Comparison of ENCODE assay signal across 8 mouse cellular contexts in genomic region chr9:57836581-57837170, GRCm38 (mm10). TPM values are rescaled to one million over a fixed set of nuclear protein-coding genes. Genes with fewer than 3 reads are reported as not detected.
A peak's percentile ranks its signal among the peaks of the same experiment; 100 is the strongest.
DNase-seq lines count a peak whose midpoint lies in the region; ATAC-seq and TF ChIP-seq lines count a peak whose summit lies in the region.

Arid3b (minus strand) TSS chr9:57836793.

- under 1% methylated on average over 45 of the region's 45 CpGs for whole genome bisulfite sequencing in forebrain, embryonic 11.5 days
- under 1% methylated on average over 40 of the region's 45 CpGs for WGBS in heart, postnatal 0 days
- WGBS in liver, embryonic 16.5 days (ENCODE audit: insufficient replicate concordance) = under 1% methylated on average over 44 of the region's 45 CpGs
- WGBS in neural tube, embryonic 13.5 days = under 1% methylated on average over 45 of the region's 45 CpGs

- H3K79me2 ChIP-seq in CH12.LX (replicated peaks; ENCODE audit: control insufficient read depth, extremely low read depth, insufficient read depth, poor library complexity, severe bottlenecking) = peaks cover 44% of the 10 kb centered on the region

- DNase-seq in CH12.LX (ENCODE audit: extremely low read depth) = peak; percentile 97
- DNase-seq in c-Kit-positive CD71-positive TER-119-negative erythroid progenitor cells, embryonic 14.5 days (ENCODE audit: low read depth) = peak; percentile 90
- peak; percentile 97 for DNase-seq in forebrain, embryonic 11.5 days (ENCODE audit: low spot score)
- DNase-seq in heart, postnatal 0 days (ENCODE audit: low spot score) = peak; percentile 95
- peak; percentile 91 to 96 for DNase-seq in kidney, postnatal 4 days

- ATAC-seq in forebrain, embryonic 11.5 days (replicated peaks; ENCODE audit: low FRiP score) = peak; percentile 99
- peak; percentile 99 for ATAC-seq in heart, postnatal 0 days (ENCODE audit: insufficient read depth, low read depth)
- ATAC-seq in liver, embryonic 16.5 days (ENCODE audit: low read depth) = peak; percentile 99
- peak; percentile 100 for ATAC-seq in neural tube, embryonic 13.5 days (ENCODE audit: low read depth)

- TF ChIP-seq RAD21 in CH12.LX (IDR thresholded peaks at IDR 0.05; ENCODE audit: low read depth, low read length) = no peak

- TF ChIP-seq CTCF in CH12.LX (conservative IDR thresholded peaks at IDR 0.05 in 1 of 2, IDR thresholded peaks at IDR 0.05 in 1 of 2; ENCODE audit: low read depth in 2 of 2, low read length in 2 of 2) = no peak
- no peak for TF ChIP-seq CTCF in heart, postnatal 0 days (IDR thresholded peaks at IDR 0.05; ENCODE audit: low read depth)
- no peak for TF ChIP-seq CTCF in testis, adult 2 months (IDR thresholded peaks at IDR 0.05; ENCODE audit: control insufficient read depth, insufficient read depth, insufficient replicate concordance, low read depth, low read length)

- H3K27ac ChIP-seq in CH12.LX (ENCODE audit: insufficient read depth, low read depth) = peak within 1 kb of the TSS; percentile 73
- H3K27ac ChIP-seq in forebrain, embryonic 11.5 days (ENCODE audit: low read depth, low read length) = peak within 1 kb of the TSS; percentile 79
- H3K27ac ChIP-seq in heart, postnatal 0 days (ENCODE audit: low read depth) = peak within 1 kb of the TSS; percentile 31
- peak within 1 kb of the TSS; percentile 84 for H3K27ac ChIP-seq in liver, embryonic 16.5 days (ENCODE audit: low read length)
- H3K27ac ChIP-seq in neural tube, embryonic 13.5 days (replicated peaks) = peak within 1 kb of the TSS; percentile 88
- H3K27ac ChIP-seq in testis, adult 2 months (ENCODE audit: control insufficient read depth, insufficient read depth, low read depth, low read length) = peak within 1 kb of the TSS; percentile 77; the same call in 1 of the 2 replicates

- H3K9ac ChIP-seq in CH12.LX (ENCODE audit: insufficient read depth, low read depth) = peak within 1 kb of the TSS; percentile 95
- peak within 1 kb of the TSS; percentile 73 for H3K9ac ChIP-seq in forebrain, embryonic 11.5 days (ENCODE audit: low read length)
- peak within 1 kb of the TSS; percentile 67 for H3K9ac ChIP-seq in heart, postnatal 0 days (replicated peaks; ENCODE audit: low read depth, low read length)
- peak within 1 kb of the TSS; percentile 97 for H3K9ac ChIP-seq in liver, embryonic 16.5 days (ENCODE audit: low read depth, low read length)
- H3K9ac ChIP-seq in neural tube, embryonic 13.5 days = peak within 1 kb of the TSS; percentile 81

- TF ChIP-seq EP300 in CH12.LX (IDR thresholded peaks at IDR 0.05; ENCODE audit: low read length) = no peak
- peak; percentile 44; the same call in 1 of the 2 replicates for TF ChIP-seq EP300 in heart, postnatal 0 days (IDR thresholded peaks at IDR 0.05; ENCODE audit: low read depth)

- dilution Hi-C loops in CH12.LX (cut with MboI; ENCODE audit: extremely low pct_ligation_motif_present, extremely low pct_unique_long_range_greater_than_20kb, low sequenced_read_pairs) = no loop called here

- TF ChIP-seq POLR2A in CH12.LX (IDR thresholded peaks at IDR 0.05; ENCODE audit: low read depth, low read length) = peak; percentile 93
- peak; percentile 63; the same call in 1 of the 2 replicates for TF ChIP-seq POLR2A in testis, adult 2 months (IDR thresholded peaks at IDR 0.05; ENCODE audit: control insufficient read depth, low read depth, low read length)

- H3K4me2 ChIP-seq in CH12.LX (ENCODE audit: insufficient read depth, low read depth, poor library complexity, severe bottlenecking) = peak within 1 kb of the TSS; percentile 90
- H3K4me2 ChIP-seq in forebrain, embryonic 11.5 days (ENCODE audit: low read depth, low read length, severe bottlenecking) = peak within 1 kb of the TSS; percentile 68
- peak within 1 kb of the TSS; percentile 76 for H3K4me2 ChIP-seq in heart, postnatal 0 days (ENCODE audit: low read depth, low read length)
- peak within 1 kb of the TSS; percentile 84 for H3K4me2 ChIP-seq in liver, embryonic 16.5 days (ENCODE audit: low read depth, low read length)
- H3K4me2 ChIP-seq in neural tube, embryonic 13.5 days = peak within 1 kb of the TSS; percentile 59

- in situ Hi-C loops in CH12.LX (cut with MboI; ENCODE audit: low pct_ligation_motif_present, low pct_unique_long_range_greater_than_20kb, low sequenced_read_pairs) = no loop called here

- H3K27me3 ChIP-seq in CH12.LX (replicated peaks) = no peaks in the 10 kb centered on the region
- no peaks in the 10 kb centered on the region for H3K27me3 ChIP-seq in forebrain, embryonic 11.5 days (ENCODE audit: control insufficient read depth, insufficient read depth, low read length)
- H3K27me3 ChIP-seq in heart, postnatal 0 days (ENCODE audit: control insufficient read depth, insufficient read depth, low read length) = no peaks in the 10 kb centered on the region
- H3K27me3 ChIP-seq in liver, embryonic 16.5 days (ENCODE audit: control insufficient read depth, insufficient read depth, low read depth, low read length) = no peaks in the 10 kb centered on the region
- peaks cover 7% of the 10 kb centered on the region for H3K27me3 ChIP-seq in neural tube, embryonic 13.5 days
- no peaks in the 10 kb centered on the region for H3K27me3 ChIP-seq in testis, adult 2 months (ENCODE audit: control insufficient read depth, insufficient read depth, low read length)

- peaks cover 4 to 15% of the 10 kb centered on the region in 2 experiments for H3K36me3 ChIP-seq in CH12.LX (replicated peaks in 1 of 2; ENCODE audit: control insufficient read depth in 1 of 2, insufficient read depth in 1 of 2, low read length in 1 of 2)
- no peaks in the 10 kb centered on the region for H3K36me3 ChIP-seq in forebrain, embryonic 11.5 days (ENCODE audit: control insufficient read depth, insufficient read depth, low read length)
- no peaks in the 10 kb centered on the region for H3K36me3 ChIP-seq in heart, postnatal 0 days (replicated peaks; ENCODE audit: control insufficient read depth, insufficient read depth, low read length)
- peaks cover 5% of the 10 kb centered on the region; the same call in 1 of the 2 replicates for H3K36me3 ChIP-seq in liver, embryonic 16.5 days (ENCODE audit: control insufficient read depth, insufficient read depth)
- 0 out of 2 replicates have a peak, but pooled peaks cover 3% of the 10 kb centered on the region for H3K36me3 ChIP-seq in neural tube, embryonic 13.5 days
- no peaks in the 10 kb centered on the region for H3K36me3 ChIP-seq in testis, adult 2 months (ENCODE audit: control insufficient read depth, insufficient read depth, low read length)

- H3K4me3 ChIP-seq in CH12.LX (replicated peaks in 1 of 3; ENCODE audit: low read depth in 2 of 3, low read length in 2 of 3, poor library complexity in 1 of 3) = peak within 1 kb of the TSS; percentile 83 to 94 (median 86)
- H3K4me3 ChIP-seq in forebrain, embryonic 11.5 days (ENCODE audit: low read depth, low read length) = peak within 1 kb of the TSS; percentile 58
- H3K4me3 ChIP-seq in heart, postnatal 0 days (ENCODE audit: low read depth, low read length) = peak within 1 kb of the TSS; percentile 70
- peak within 1 kb of the TSS; percentile 97 for H3K4me3 ChIP-seq in liver, embryonic 16.5 days (ENCODE audit: low read depth, low read length)
- peak within 1 kb of the TSS; percentile 73 for H3K4me3 ChIP-seq in neural tube, embryonic 13.5 days
- H3K4me3 ChIP-seq in testis, adult 2 months (ENCODE audit: control insufficient read depth, low read depth, low read length) = peak within 1 kb of the TSS; percentile 98

- H3K9me3 ChIP-seq in CH12.LX (replicated peaks; ENCODE audit: low read length) = no peaks in the 10 kb centered on the region
- no peaks in the 10 kb centered on the region for H3K9me3 ChIP-seq in forebrain, embryonic 11.5 days (ENCODE audit: control insufficient read depth, low read length)
- H3K9me3 ChIP-seq in heart, postnatal 0 days (replicated peaks; ENCODE audit: control insufficient read depth, low read length) = no peaks in the 10 kb centered on the region
- no peaks in the 10 kb centered on the region for H3K9me3 ChIP-seq in liver, embryonic 16.5 days (replicated peaks; ENCODE audit: control insufficient read depth, low read length)
- H3K9me3 ChIP-seq in neural tube, embryonic 13.5 days = no peaks in the 10 kb centered on the region

- H3K4me1 ChIP-seq in CH12.LX (ENCODE audit: control insufficient read depth in 1 of 2, insufficient read depth in 2 of 2) = peaks cover 0 to 15% of the 10 kb centered on the region in 2 experiments; a peak in 2 of 4 replicates
- H3K4me1 ChIP-seq in forebrain, embryonic 11.5 days (replicated peaks; ENCODE audit: control insufficient read depth, insufficient read depth, low read length) = peaks cover 12% of the 10 kb centered on the region
- peaks cover 24% of the 10 kb centered on the region for H3K4me1 ChIP-seq in heart, postnatal 0 days (ENCODE audit: control insufficient read depth, insufficient read depth)
- H3K4me1 ChIP-seq in liver, embryonic 16.5 days (ENCODE audit: control insufficient read depth, low read depth, low read length) = peaks cover 35% of the 10 kb centered on the region
- H3K4me1 ChIP-seq in neural tube, embryonic 13.5 days (replicated peaks) = peaks cover 40% of the 10 kb centered on the region
- peaks cover 3% of the 10 kb centered on the region for H3K4me1 ChIP-seq in testis, adult 2 months (ENCODE audit: control insufficient read depth, insufficient read depth, low read length)

TF ChIP-seq in CH12.LX, 34 proteins besides CTCF, POLR2A, EP300 and RAD21 (continues in another document):
- TF ChIP-seq UBTF (IDR thresholded peaks at IDR 0.05; ENCODE audit: low read depth, low read length) = no peak; the same call in 1 of the 2 replicates
- peak; percentile 81 for TF ChIP-seq TCF12 (IDR thresholded peaks at IDR 0.05; ENCODE audit: low read depth, low read length)
- TF ChIP-seq MAFK (IDR thresholded peaks at IDR 0.05; ENCODE audit: insufficient replicate concordance, low read length) = no peak
- TF ChIP-seq KAT2A (IDR thresholded peaks at IDR 0.05; ENCODE audit: insufficient replicate concordance, low read length) = peak; percentile 82; the same call in 1 of the 2 replicates
- TF ChIP-seq IRF4 (IDR thresholded peaks at IDR 0.05; ENCODE audit: low read depth, low read length) = no peak; the same call in 1 of the 2 replicates
- no peak; the same call in 1 of the 2 replicates for TF ChIP-seq MAX (IDR thresholded peaks at IDR 0.05; ENCODE audit: low read length)
- TF ChIP-seq MAZ (IDR thresholded peaks at IDR 0.05; ENCODE audit: low read depth, low read length) = peak; percentile 85; the same call in 1 of the 2 replicates

RNA-seq across cellular contexts. Expression of gene Arid3b, which starts in this region (rescaled TPM):
- total RNA-seq in CH12.LX (2012; rRNA removed) = 33.4 and 33.8 TPM in 2 replicates
- total RNA-seq in CH12.LX (2014; rRNA removed) = 14.2 and 16.7 TPM in 2 replicates
- 75.9 and 105 TPM in 2 replicates for polyA plus RNA-seq in CH12.LX (2012; ENCODE audit: insufficient read length, low read depth)
- 27.4 and 32.1 TPM in 2 replicates for polyA plus RNA-seq in forebrain, embryonic 11.5 days (2014; fragmentation: Nextera tagmentation; extraction: Ambion mirVana)
- total RNA-seq in heart, postnatal 0 days (2014; rRNA removed; ENCODE audit: low replicate concordance) = 7.3 and 11.1 TPM in 2 replicates
- polyA plus RNA-seq in heart, postnatal 0 days (2015; fragmentation: Nextera tagmentation; extraction: Ambion mirVana) = 4.4 and 5.2 TPM in 2 replicates
- 8.8 and 11.0 TPM in 2 replicates for polyA plus RNA-seq in liver, embryonic 16.5 days (2015; fragmentation: Nextera tagmentation; extraction: Ambion mirVana)
- 11.4 and 11.7 TPM in 2 replicates for polyA plus RNA-seq in neural tube, embryonic 13.5 days (2015; fragmentation: Nextera tagmentation; extraction: Ambion mirVana)
- 42.9 and 44.8 TPM in 2 replicates for polyA plus RNA-seq in testis, adult 2 months (2012; rRNA removed)

Comparison
In these comparisons a context has a peak if more than half of its experiments do, and no peak if none do; other contexts are left out.
1. Peak in every context shown above with its lines: DNase-seq, ATAC-seq, H3K4me3 ChIP-seq and H3K27ac ChIP-seq.
2. H3K27ac ChIP-seq: peak in every context shown above with its lines; median percentile 88 in neural tube, embryonic 13.5 days; 84 in liver, embryonic 16.5 days; 79 in forebrain, embryonic 11.5 days; 77 in testis, adult 2 months; 73 in CH12.LX; 31 in heart, postnatal 0 days.